Mouse (Mus musculus): ENCODE data around the gene Inpp5d.

Gene Inpp5d

DNA sequence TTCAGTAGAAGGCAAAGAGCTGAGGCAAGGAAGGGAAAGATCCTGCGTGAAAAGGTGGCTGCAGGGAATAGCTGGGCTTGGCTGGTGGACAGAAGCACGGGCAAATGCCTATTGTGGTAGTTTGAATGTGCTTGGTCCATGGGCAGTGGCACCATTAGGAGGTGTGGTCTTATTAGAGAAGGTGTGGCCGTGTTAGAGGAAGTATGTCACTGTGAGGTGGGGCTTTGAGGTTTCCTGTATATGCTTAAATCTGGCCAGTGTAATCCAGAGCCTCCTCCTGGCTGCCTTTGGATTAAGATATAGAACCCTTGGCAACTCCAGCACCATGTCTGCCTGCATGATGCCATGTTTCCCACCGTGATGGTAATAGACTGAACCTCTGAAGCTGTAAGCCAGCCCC lies 103.2 kb downstream of the Inpp5d start:
- no peaks in the 10 kb centered on the region for H3K27me3 ChIP-seq (ENCODE audit: control insufficient read depth, insufficient read depth, low read length, poor library complexity, severe bottlenecking)
- DNase-seq (ENCODE audit: low read depth, low spot score): peak; percentile 18
- H3K36me3 ChIP-seq (ENCODE audit: control insufficient read depth, insufficient read depth, low read length, poor library complexity, severe bottlenecking): peaks cover 13% of the 10 kb centered on the region

GRCm38 (mm10) chr1:87729070-87729469 lies 109.0 kb downstream of the Inpp5d start:
- no peak for DNase-seq (ENCODE audit: low read depth, low spot score)
- Histone ChIP-seq H3K27me3 (ENCODE audit: control insufficient read depth, insufficient read depth, low read length, poor library complexity, severe bottlenecking) (no peaks in the 10 kb centered on the region), H3K36me3 (ENCODE audit: control insufficient read depth, insufficient read depth, low read length, poor library complexity, severe bottlenecking) (no peaks in the 10 kb centered on the region)

- DNase-seq (ENCODE audit: low read depth, low spot score): no peak
- H3K27me3 ChIP-seq (ENCODE audit: control insufficient read depth, insufficient read depth, low read length, poor library complexity, severe bottlenecking): no peaks in the 10 kb centered on the region
- H3K36me3 ChIP-seq (ENCODE audit: control insufficient read depth, insufficient read depth, low read length, poor library complexity, severe bottlenecking): no peaks in the 10 kb centered on the region
Observed at GRCm38 (mm10) chr1:87729850-87730249, 109.7 kb downstream of the Inpp5d start.

DNA sequence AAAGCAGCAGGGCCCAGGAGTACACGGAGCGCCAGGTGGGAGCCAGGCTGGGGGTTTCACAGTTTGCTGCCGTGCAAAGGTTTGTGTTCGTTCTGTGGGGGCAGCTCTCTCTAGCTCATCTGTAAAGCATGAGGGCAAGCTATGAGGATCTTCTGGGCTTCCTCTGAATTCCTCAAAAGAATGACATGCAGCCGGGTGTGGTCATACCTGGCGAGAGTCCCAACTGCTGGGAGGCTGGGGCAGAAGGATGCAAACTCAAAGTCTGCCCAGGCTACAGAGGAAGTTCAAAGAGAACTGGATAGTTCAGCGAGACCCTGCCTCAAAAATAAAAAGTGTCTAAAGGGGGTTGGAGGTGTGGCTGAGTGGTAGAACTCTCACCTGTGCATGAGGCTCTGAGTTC lies 110.2 kb downstream of the Inpp5d start:
- H3K36me3 ChIP-seq (ENCODE audit: control insufficient read depth, insufficient read depth, low read length, poor library complexity, severe bottlenecking): no peaks in the 10 kb centered on the region
- no peak for DNase-seq (ENCODE audit: low read depth, low spot score)
- no peaks in the 10 kb centered on the region for H3K27me3 ChIP-seq (ENCODE audit: control insufficient read depth, insufficient read depth, low read length, poor library complexity, severe bottlenecking)

- DNase-seq (ENCODE audit: low read depth, low spot score): no peak
- no peaks in the 10 kb centered on the region for H3K36me3 ChIP-seq (ENCODE audit: control insufficient read depth, insufficient read depth, low read length, poor library complexity, severe bottlenecking)
- H3K27me3 ChIP-seq (ENCODE audit: control insufficient read depth, insufficient read depth, low read length, poor library complexity, severe bottlenecking): no peaks in the 10 kb centered on the region
Observed at GRCm38 (mm10) chr1:87733212-87733611, 113.1 kb downstream of the Inpp5d start.

DNA sequence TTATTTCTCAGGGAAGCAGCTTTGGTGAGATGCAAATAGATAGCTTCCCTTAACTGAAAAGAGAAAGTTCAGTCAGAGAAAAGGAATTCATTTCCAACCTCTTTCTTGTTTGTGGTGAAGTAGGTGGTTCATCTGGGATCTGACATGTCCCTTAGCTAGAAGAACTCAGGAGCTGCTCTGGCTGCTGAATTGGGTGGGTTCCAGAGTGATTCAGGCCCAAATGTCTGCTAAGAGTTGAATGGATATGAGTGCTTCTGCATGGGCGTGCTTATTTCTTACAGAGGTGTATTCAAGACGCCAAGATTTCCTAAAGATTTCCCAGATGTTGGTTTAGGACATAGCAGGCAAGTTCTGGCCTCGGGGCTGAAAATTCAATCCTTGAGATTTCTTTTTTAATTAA lies 114.0 kb downstream of the Inpp5d start:
- Histone ChIP-seq H3K27me3 (ENCODE audit: control insufficient read depth, insufficient read depth, low read length, poor library complexity, severe bottlenecking) (no peaks in the 10 kb centered on the region), H3K36me3 (ENCODE audit: control insufficient read depth, insufficient read depth, low read length, poor library complexity, severe bottlenecking) (no peaks in the 10 kb centered on the region)
- DNase-seq (ENCODE audit: low read depth, low spot score): no peak

DNA sequence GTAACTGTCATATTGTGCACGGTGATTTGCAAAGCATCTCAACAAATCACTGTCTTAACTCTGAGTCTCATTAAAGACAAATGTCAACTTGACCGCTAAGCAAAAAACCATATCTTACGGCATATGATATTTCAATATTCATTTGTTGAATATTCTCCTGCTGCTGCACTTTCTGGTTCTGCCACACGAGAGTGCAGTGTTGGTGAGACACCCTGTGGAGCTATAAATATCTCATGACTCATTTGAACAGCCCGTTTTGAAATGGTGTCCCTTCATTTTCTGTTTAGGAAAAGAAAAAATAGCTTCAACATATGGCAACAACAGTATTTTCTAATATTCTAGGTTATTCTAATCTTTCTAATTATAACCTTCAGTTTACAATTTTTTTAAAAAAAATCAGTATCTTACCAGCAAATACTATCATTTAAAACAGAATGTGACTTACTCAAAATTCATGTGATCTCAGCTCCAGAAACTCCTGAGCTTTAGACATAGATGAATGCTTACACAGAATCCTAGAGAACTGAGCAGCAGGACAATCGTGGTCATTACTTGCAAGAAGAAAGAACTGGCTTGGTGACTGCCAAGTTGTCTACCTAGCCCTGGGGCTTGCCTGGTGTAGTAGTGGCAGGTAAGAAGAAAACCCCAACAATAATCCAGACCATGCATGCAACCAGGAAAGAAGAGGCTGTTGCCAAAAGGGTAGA lies 120.6 kb downstream of the Inpp5d start:
- Histone ChIP-seq H3K36me3 (ENCODE audit: control insufficient read depth, insufficient read depth, low read length, poor library complexity, severe bottlenecking) (no peaks in the 10 kb centered on the region), H3K27me3 (ENCODE audit: control insufficient read depth, insufficient read depth, low read length, poor library complexity, severe bottlenecking) (no peaks in the 10 kb centered on the region)
- DNase-seq (ENCODE audit: low read depth, low spot score): peak; percentile 19

- no peaks in the 10 kb centered on the region for H3K36me3 ChIP-seq (ENCODE audit: control insufficient read depth, insufficient read depth, low read length, poor library complexity, severe bottlenecking)
- no peak for DNase-seq (ENCODE audit: low read depth, low spot score)
- H3K27me3 ChIP-seq (ENCODE audit: control insufficient read depth, insufficient read depth, low read length, poor library complexity, severe bottlenecking): no peaks in the 10 kb centered on the region
Observed at GRCm38 (mm10) chr1:87749360-87749973, 129.4 kb downstream of the Inpp5d start.

DNA sequence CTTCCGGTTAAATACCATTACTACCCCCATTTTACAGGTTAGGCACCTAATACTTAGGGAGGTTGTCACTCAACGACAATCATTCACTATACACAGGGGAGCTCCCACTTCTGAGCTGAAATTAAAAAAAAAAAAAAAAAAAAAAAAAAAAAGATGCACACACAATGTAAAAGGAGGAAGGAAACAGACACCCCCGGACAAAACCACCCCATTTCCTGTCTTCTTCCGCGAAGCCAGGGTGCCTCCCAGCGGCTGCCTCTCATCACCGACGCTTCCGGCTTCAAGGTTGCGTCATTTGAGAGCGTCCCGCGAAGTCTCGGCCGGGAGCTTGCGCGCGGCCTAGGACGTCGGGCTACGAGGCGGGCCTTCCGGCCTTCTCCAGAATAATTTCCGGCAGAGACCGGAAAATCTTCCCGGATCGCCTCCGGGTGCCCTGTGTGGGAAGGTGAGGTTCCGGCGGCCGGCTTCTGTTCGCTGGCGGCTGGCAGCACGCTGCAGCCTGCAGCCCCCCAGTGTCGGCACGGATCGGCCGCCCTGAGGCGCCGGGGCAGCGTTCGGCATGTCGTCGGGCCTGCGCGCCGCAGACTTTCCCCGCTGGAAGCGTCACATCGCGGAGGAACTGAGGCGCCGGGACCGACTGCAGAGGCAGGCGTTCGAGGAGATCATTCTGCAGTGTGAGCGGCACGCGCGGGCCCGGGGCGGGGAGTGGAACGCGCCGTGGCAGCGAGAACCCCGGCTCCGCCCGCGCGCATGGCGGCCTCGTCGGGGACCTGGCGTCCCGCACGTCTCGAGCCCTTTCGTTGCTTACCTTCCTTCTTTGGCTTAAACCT lies 135.7 kb downstream of the Inpp5d start, which contains the start of gene Atg16l1:
Gene Atg16l1, plus strand, starts transcription at position 230 of the 830 bp plus-strand sequence.
- 0 out of 2 replicates have a peak, but pooled peaks cover 3% of the 10 kb centered on the region for H3K36me3 ChIP-seq (ENCODE audit: control insufficient read depth, insufficient read depth, low read length, poor library complexity, severe bottlenecking)
- H3K27me3 ChIP-seq (ENCODE audit: control insufficient read depth, insufficient read depth, low read length, poor library complexity, severe bottlenecking): no peaks in the 10 kb centered on the region
- peak; percentile 97 for DNase-seq (ENCODE audit: low read depth, low spot score)

- DNase-seq (ENCODE audit: low read depth, low spot score): no peak
- peaks cover 21% of the 10 kb centered on the region for H3K36me3 ChIP-seq (ENCODE audit: control insufficient read depth, insufficient read depth, low read length, poor library complexity, severe bottlenecking)
- H3K27me3 ChIP-seq (ENCODE audit: control insufficient read depth, insufficient read depth, low read length, poor library complexity, severe bottlenecking): no peaks in the 10 kb centered on the region
Observed at GRCm38 (mm10) chr1:87763821-87764220, 143.7 kb downstream of the Inpp5d start.

DNA sequence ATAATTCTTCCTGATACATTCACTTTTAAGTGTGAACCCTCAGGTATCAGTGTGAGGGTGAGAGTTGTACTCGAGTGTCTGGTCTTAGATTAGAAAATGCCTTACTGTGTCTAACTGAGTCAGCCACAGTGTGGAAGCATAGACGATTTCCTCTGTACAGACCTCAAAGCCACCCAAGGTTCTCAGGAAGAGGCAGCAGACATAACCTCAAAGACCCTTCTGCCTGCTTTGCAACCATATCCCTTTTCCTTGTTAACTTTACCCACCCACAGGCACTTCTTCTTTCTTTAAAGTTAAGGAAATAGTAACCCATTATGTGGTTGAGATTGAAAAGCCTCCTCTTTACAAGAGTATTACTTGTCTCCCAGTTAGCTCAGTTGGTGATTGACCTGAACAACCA lies 145.6 kb downstream of the Inpp5d start:
- DNase-seq (ENCODE audit: low read depth, low spot score): no peak
- no peaks in the 10 kb centered on the region for H3K27me3 ChIP-seq (ENCODE audit: control insufficient read depth, insufficient read depth, low read length, poor library complexity, severe bottlenecking)
- peaks cover 24% of the 10 kb centered on the region for H3K36me3 ChIP-seq (ENCODE audit: control insufficient read depth, insufficient read depth, low read length, poor library complexity, severe bottlenecking)

GRCm38 (mm10) chr1:87766233-87766632 lies 146.1 kb downstream of the Inpp5d start:
- peak; percentile 84 for DNase-seq (ENCODE audit: low read depth, low spot score)
- peaks cover 26% of the 10 kb centered on the region for H3K36me3 ChIP-seq (ENCODE audit: control insufficient read depth, insufficient read depth, low read length, poor library complexity, severe bottlenecking)
- H3K27me3 ChIP-seq (ENCODE audit: control insufficient read depth, insufficient read depth, low read length, poor library complexity, severe bottlenecking): no peaks in the 10 kb centered on the region

- DNase-seq (ENCODE audit: low read depth, low spot score): no peak
- H3K36me3 ChIP-seq (ENCODE audit: control insufficient read depth, insufficient read depth, low read length, poor library complexity, severe bottlenecking): peaks cover 26% of the 10 kb centered on the region
- no peaks in the 10 kb centered on the region for H3K27me3 ChIP-seq (ENCODE audit: control insufficient read depth, insufficient read depth, low read length, poor library complexity, severe bottlenecking)
Observed at GRCm38 (mm10) chr1:87769263-87769662, 149.2 kb downstream of the Inpp5d start.
